Mouse (Mus musculus) C2C12 (cell line): ENCODE measurements around the gene H2-Q7. TPM values are rescaled to one million over a fixed set of nuclear protein-coding genes. Genes with fewer than 3 reads are reported as not detected.

Experiments
- H3K27me3 ChIP-seq: one replicate; pipeline ENCODE4 v1.6.1; 2011; ENCODE audit not compliant: control insufficient read depth, insufficient read depth, insufficient read length
- H3K36me3 ChIP-seq: one replicate; pipeline ENCODE4 v1.6.1; 2011; ENCODE audit not compliant: control insufficient read depth, insufficient read depth
- H3K4me3 ChIP-seq: one replicate; pipeline ENCODE4 v1.5.1; 2011; ENCODE audit warnings: mild to moderate bottlenecking, control low read depth; ENCODE audit not compliant: poor library complexity, insufficient read depth, severe bottlenecking
- H3K79me2 ChIP-seq: one replicate; pipeline ENCODE4 v1.6.1; 2011; ENCODE audit not compliant: control insufficient read depth, insufficient read depth
- H3K79me3 ChIP-seq: one replicate; pipeline ENCODE4 v1.6.1; 2011; ENCODE audit warnings: low read depth, control low read depth
- H3ac ChIP-seq: one replicate; pipeline ENCODE3; 2011; ENCODE audit warnings: low read depth; ENCODE audit not compliant: control insufficient read depth, insufficient read length
- CEBPB ChIP-seq: IDR thresholded peaks from one replicate; pipeline ENCODE4 v1.6.1; 2011; ENCODE audit warnings: low read depth, mild to moderate bottlenecking, control low read depth, moderate library complexity
- CTCF ChIP-seq: IDR thresholded peaks from one replicate; pipeline ENCODE4 v1.5.1; 2011; ENCODE audit not compliant: control insufficient read depth, insufficient read depth, insufficient read length
- FOSL1 ChIP-seq: IDR thresholded peaks from one replicate; pipeline ENCODE4 v1.8.0; 2011; ENCODE audit warnings: mild to moderate bottlenecking, low read length; ENCODE audit not compliant: poor library complexity, insufficient read depth, severe bottlenecking
- MAX ChIP-seq: IDR thresholded peaks from one replicate; pipeline ENCODE4 v1.6.1; 2011; ENCODE audit warnings: mild to moderate bottlenecking, control low read depth
- MYOD1 ChIP-seq: IDR thresholded peaks from one replicate; pipeline ENCODE4 v1.6.1; 2011; ENCODE audit warnings: low read depth; ENCODE audit not compliant: control insufficient read depth, insufficient read length
- MYOG ChIP-seq: IDR thresholded peaks from one replicate; pipeline ENCODE4 v1.6.1; 2011; ENCODE audit not compliant: control insufficient read depth, insufficient read length; ENCODE audit errors: extremely low read depth
- USF1 ChIP-seq: IDR thresholded peaks from one replicate; pipeline ENCODE4 v1.6.1; 2011; ENCODE audit warnings: low read depth, mild to moderate bottlenecking, control low read depth, moderate library complexity
- polyA plus RNA-seq: library from polyadenylated mRNA; unstranded; fragments of >200 nt; fragmentation: generic; extraction: Trizol; gene quantifications from one replicate; pipeline ENCODE4 v1.2.1, GENCODE M21; 2012; ENCODE audit warnings: missing spikeins

The H2-Q7 gene
- polyA plus RNA-seq, 1 experiment, result 0.14 TPM

- Histone ChIP-seq H3K27me3 (peaks cover 17% of the 10 kb centered on the region), H3K36me3 (no peaks in the 10 kb centered on the region), H3K79me3 (no peaks in the 10 kb centered on the region), H3K79me2 (no peaks in the 10 kb centered on the region), H3K4me3 (no peak within 1 kb of the TSS), H3ac (no peak within 1 kb of the TSS)
- no peak for TF ChIP-seq CEBPB
- no peak for TF ChIP-seq USF1
- no peak for TF ChIP-seq FOSL1
- no peak for TF ChIP-seq MAX
- no peak for TF ChIP-seq MYOD1
- TF ChIP-seq MYOG, result no peak
- TF ChIP-seq CTCF, result no peak
Measured at GRCm38 (mm10) chr17:35469842-35470751, 31.1 kb downstream of the H2-Q7 start, which contains the start of gene H2-Q10. Gene H2-Q10 (plus strand): TSS chr17:35470089.

GRCm38 (mm10) chr17:35484066-35484465 is 45.1 kb downstream of the H2-Q7 start:
- Histone ChIP-seq H3K27me3 (no peaks in the 10 kb centered on the region), H3K4me3 (no peak overlapping the region), H3K79me3 (no peaks in the 10 kb centered on the region), H3K36me3 (no peaks in the 10 kb centered on the region), H3ac (no peak overlapping the region), H3K79me2 (no peaks in the 10 kb centered on the region)
- TF ChIP-seq CTCF (peak; percentile 61), MYOG (no peak)

GRCm38 (mm10) chr17:35485702-35486101 is 46.7 kb downstream of the H2-Q7 start:
- Histone ChIP-seq H3K36me3 (no peaks in the 10 kb centered on the region), H3K79me2 (no peaks in the 10 kb centered on the region), H3K27me3 (peaks cover 4% of the 10 kb centered on the region), H3ac (no peak overlapping the region), H3K79me3 (no peaks in the 10 kb centered on the region), H3K4me3 (no peak overlapping the region)
- TF ChIP-seq CEBPB (no peak), USF1 (no peak), MYOG (no peak), CTCF (no peak), MYOD1 (no peak), FOSL1 (no peak)

GRCm38 (mm10) chr17:35486726-35487125 is 47.8 kb downstream of the H2-Q7 start:
- H3K27me3 ChIP-seq, result peaks cover 4% of the 10 kb centered on the region
- TF ChIP-seq MAX, result no peak
- no peak for TF ChIP-seq USF1
- no peaks in the 10 kb centered on the region for H3K79me2 ChIP-seq
- no peak overlapping the region for H3ac ChIP-seq
- H3K79me3 ChIP-seq, result no peaks in the 10 kb centered on the region
- H3K36me3 ChIP-seq, result no peaks in the 10 kb centered on the region
- H3K4me3 ChIP-seq, result no peak overlapping the region

GRCm38 (mm10) chr17:35488041-35488440 is 49.1 kb downstream of the H2-Q7 start:
- no peak for TF ChIP-seq CTCF
- TF ChIP-seq FOSL1, result no peak
- no peak for TF ChIP-seq MYOD1
- no peak for TF ChIP-seq MAX
- no peak for TF ChIP-seq CEBPB
- no peak for TF ChIP-seq USF1
- TF ChIP-seq MYOG, result no peak
- Histone ChIP-seq H3K4me3 (no peak overlapping the region), H3ac (no peak overlapping the region), H3K79me3 (no peaks in the 10 kb centered on the region), H3K79me2 (no peaks in the 10 kb centered on the region), H3K27me3 (peaks cover 4% of the 10 kb centered on the region), H3K36me3 (no peaks in the 10 kb centered on the region)

GRCm38 (mm10) chr17:35490320-35490719 is 51.4 kb downstream of the H2-Q7 start:
- Histone ChIP-seq H3K79me3 (no peaks in the 10 kb centered on the region), H3K36me3 (no peaks in the 10 kb centered on the region), H3K79me2 (no peaks in the 10 kb centered on the region), H3K4me3 (no peak overlapping the region), H3ac (no peak overlapping the region), H3K27me3 (peaks cover 4% of the 10 kb centered on the region)
- TF ChIP-seq USF1, result no peak
- TF ChIP-seq CTCF, result no peak
- no peak for TF ChIP-seq MYOD1
- TF ChIP-seq MYOG, result no peak
- TF ChIP-seq CEBPB, result no peak
- TF ChIP-seq FOSL1, result no peak

Other genes with a start within 250 kb of the H2-Q7 start
- gene Ltb, start 244.7 kb upstream of the H2-Q7 start, polyA plus RNA-seq, result not detected
- not detected for gene Tnf, start 237.1 kb upstream of the H2-Q7 start, polyA plus RNA-seq
- 0.07 TPM for gene Lta, start 233.8 kb upstream of the H2-Q7 start, polyA plus RNA-seq
- not detected for gene Gm16181, start 218.3 kb upstream of the H2-Q7 start, polyA plus RNA-seq
- 1.4 TPM for gene Atp6v1g2, start 205.5 kb upstream of the H2-Q7 start, polyA plus RNA-seq
- 20.1 TPM for gene Nfkbil1, start 203.4 kb upstream of the H2-Q7 start, polyA plus RNA-seq
- 330 TPM for gene Ddx39b, start 197.4 kb upstream of the H2-Q7 start, polyA plus RNA-seq
- 23.5 TPM for gene H2-D1, start 176.4 kb upstream of the H2-Q7 start, polyA plus RNA-seq
- gene H2-Q1, start 118.8 kb upstream of the H2-Q7 start, polyA plus RNA-seq, result 3.3 TPM
- gene H2-Q2, start 96.9 kb upstream of the H2-Q7 start, polyA plus RNA-seq, result 0.11 TPM
- gene H2-Q4, start 59.5 kb upstream of the H2-Q7 start, polyA plus RNA-seq, result 3.5 TPM
- not detected for gene H2-Q6, start 14.3 kb upstream of the H2-Q7 start, polyA plus RNA-seq
- 0.01 TPM for gene H2-Q10, start 30.9 kb downstream of the H2-Q7 start, polyA plus RNA-seq
- not detected for gene Pou5f1, start 66.9 kb downstream of the H2-Q7 start, polyA plus RNA-seq
- 46.7 TPM for gene Tcf19, start 77.7 kb downstream of the H2-Q7 start, polyA plus RNA-seq
- 15.9 TPM for gene Cchcr1, start 77.9 kb downstream of the H2-Q7 start, polyA plus RNA-seq
- 0.08 TPM for gene Psors1c2, start 94.0 kb downstream of the H2-Q7 start, polyA plus RNA-seq
- 2.0 TPM for gene Cdsn, start 113.0 kb downstream of the H2-Q7 start, polyA plus RNA-seq
- not detected for gene 2300002M23Rik, start 128.3 kb downstream of the H2-Q7 start, polyA plus RNA-seq
- gene Sfta2, start 162.4 kb downstream of the H2-Q7 start, polyA plus RNA-seq, result not detected
- not detected for gene Gm9573, start 187.5 kb downstream of the H2-Q7 start, polyA plus RNA-seq
- gene Mucl3, start 204.5 kb downstream of the H2-Q7 start, polyA plus RNA-seq, result 0.05 TPM
- gene Vars2, start 228.4 kb downstream of the H2-Q7 start, polyA plus RNA-seq, result 12.6 TPM
- 40.6 TPM for gene Gtf2h4, start 234.6 kb downstream of the H2-Q7 start, polyA plus RNA-seq